Mouse (Mus musculus) liver, embryonic 14.5 days (tissue): Measurements from ENCODE around the gene Hivep3.

Experiments used
- CTCF ChIP-seq: IDR thresholded peaks from 2 replicates; pipeline ENCODE4 v1.5.1; 2016; ENCODE audit warnings: antibody characterized with exemption, low read depth, control low read depth
- EP300 ChIP-seq: IDR thresholded peaks from 2 replicates; pipeline ENCODE4 v1.6.1; 2016; ENCODE audit warnings: antibody characterized with exemption, low read depth

- TF ChIP-seq CTCF = no peak
- no peak for TF ChIP-seq EP300
Observed at GRCm38 (mm10) chr4:119838308-119838707, 104.7 kb downstream of the Hivep3 start.
